18 mouse cellular contexts compared by ENCODE assay signal in genomic region chr1:135577793-135578192, GRCm38 (mm10). TPM values are rescaled to one million over a fixed set of nuclear protein-coding genes. Genes with fewer than 3 reads are reported as not detected.
DNase-seq lines count a peak whose midpoint lies in the region; ATAC-seq and TF ChIP-seq lines count a peak whose summit lies in the region.
"Had no signal": no experiment of that assay in that cellular context is flagged by ENCODE, and none has a peak within 500 bp of the region (broad histone marks: within the 10 kb centered on the region; RNA-seq: fewer than 3 reads in every experiment).

No protein-coding gene starts in this region.

- no peak for DNase-seq in heart, adult 18-20 months
- DNase-seq in lung, embryonic 14.5 days: peak; percentile 75
- DNase-seq in lung, postnatal 36 days: no peak
- no peak for DNase-seq in embryonic facial prominence, embryonic 10.5 days (ENCODE audit: low spot score)
- no peak for DNase-seq in limb, embryonic 10.5 days (ENCODE audit: low spot score)
- DNase-seq in right cerebral cortex, postnatal 25 days: no peak
- DNase-seq in liver, postnatal 0 days: no peak
- DNase-seq: cerebellum, adult 18-20 months; heart, adult 2 months; heart, postnatal 4 days; kidney, adult 2 months; left cerebral cortex, postnatal 4 days; right cerebral cortex, postnatal 4 days; thymus, postnatal 14 days had no signal

- 0 out of 2 replicates have a peak overlapping the region, but pooled peaks have one; percentile 22 for H3K4me2 ChIP-seq in heart, embryonic 12.5 days
- 0 out of 2 replicates have a peak overlapping the region, but pooled peaks have one; percentile 15 for H3K4me2 ChIP-seq in lung, embryonic 14.5 days
- H3K4me2 ChIP-seq in liver, postnatal 0 days (ENCODE audit: low read depth, low read length): no peak overlapping the region
- H3K4me2 ChIP-seq: neural tube, embryonic 12.5 days had no signal

- no peak overlapping the region for H3K9ac ChIP-seq in heart, embryonic 12.5 days
- H3K9ac ChIP-seq in lung, embryonic 14.5 days: no peak overlapping the region
- H3K9ac ChIP-seq in liver, postnatal 0 days (replicated peaks): no peak overlapping the region
- H3K9ac ChIP-seq: neural tube, embryonic 12.5 days had no signal

- H3K27ac ChIP-seq in heart, embryonic 12.5 days (ENCODE audit: poor library complexity, severe bottlenecking): peak overlapping the region; percentile 50
- peak overlapping the region; percentile 58; the same call in 1 of the 2 replicates for H3K27ac ChIP-seq in lung, embryonic 14.5 days (ENCODE audit: low read depth)
- H3K27ac ChIP-seq in embryonic facial prominence, embryonic 10.5 days (replicated peaks): peak overlapping the region; percentile 77
- peak overlapping the region; percentile 92 for H3K27ac ChIP-seq in limb, embryonic 10.5 days
- H3K27ac ChIP-seq in liver, postnatal 0 days (ENCODE audit: low read depth): no peak overlapping the region
- H3K27ac ChIP-seq: heart, adult 2 months; neural tube, embryonic 12.5 days had no signal

- WGBS in heart, embryonic 12.5 days: 49% methylated on average over 2 of the region's 2 CpGs
- WGBS in lung, embryonic 14.5 days: 32% methylated on average over 2 of the region's 2 CpGs
- 68% methylated on average over 2 of the region's 2 CpGs for WGBS in embryonic facial prominence, embryonic 10.5 days
- 70% methylated on average over 2 of the region's 2 CpGs for WGBS in limb, embryonic 10.5 days
- 74% methylated on average over 2 of the region's 2 CpGs for WGBS in liver, postnatal 0 days (ENCODE audit: insufficient replicate concordance)

- H3K9me3 ChIP-seq in heart, embryonic 12.5 days (replicated peaks): no peaks in the 10 kb centered on the region
- no peaks in the 10 kb centered on the region for H3K9me3 ChIP-seq in lung, embryonic 14.5 days (ENCODE audit: low read depth, low read length)
- no peaks in the 10 kb centered on the region for H3K9me3 ChIP-seq in embryonic facial prominence, embryonic 10.5 days
- no peaks in the 10 kb centered on the region for H3K9me3 ChIP-seq in limb, embryonic 10.5 days (replicated peaks)
- H3K9me3 ChIP-seq in liver, postnatal 0 days (ENCODE audit: low read length): no peaks in the 10 kb centered on the region
- H3K9me3 ChIP-seq: neural tube, embryonic 12.5 days had no signal

- ATAC-seq in heart, embryonic 12.5 days (ENCODE audit: insufficient number of reproducible peaks, low FRiP score): no peak
- peak; percentile 55; the same call in 1 of the 2 replicates for ATAC-seq in lung, embryonic 14.5 days (ENCODE audit: insufficient read depth)
- ATAC-seq in liver, postnatal 0 days: no peak
- ATAC-seq: midbrain, embryonic 16.5 days had no signal

- no peak overlapping the region for H3K4me3 ChIP-seq in heart, embryonic 12.5 days
- no peak overlapping the region for H3K4me3 ChIP-seq in lung, embryonic 14.5 days (ENCODE audit: low read depth, low read length)
- H3K4me3 ChIP-seq in embryonic facial prominence, embryonic 10.5 days: no peak overlapping the region
- H3K4me3 ChIP-seq in limb, embryonic 10.5 days: no peak overlapping the region
- no peak overlapping the region for H3K4me3 ChIP-seq in liver, postnatal 0 days (ENCODE audit: low read depth, low read length)
- H3K4me3 ChIP-seq: erythroblast, embryonic 14.5 days; heart, adult 2 months; neural tube, embryonic 12.5 days had no signal

- peaks cover 63% of the 10 kb centered on the region for H3K4me1 ChIP-seq in heart, embryonic 12.5 days (replicated peaks)
- peaks cover 32% of the 10 kb centered on the region for H3K4me1 ChIP-seq in lung, embryonic 14.5 days (ENCODE audit: insufficient read depth)
- peaks cover 100% of the 10 kb centered on the region for H3K4me1 ChIP-seq in embryonic facial prominence, embryonic 10.5 days
- H3K4me1 ChIP-seq in limb, embryonic 10.5 days: peaks cover 94% of the 10 kb centered on the region
- H3K4me1 ChIP-seq in liver, postnatal 0 days (ENCODE audit: insufficient read depth): no peaks in the 10 kb centered on the region

- TF ChIP-seq CTCF in lung, embryonic 14.5 days (IDR thresholded peaks at IDR 0.05; ENCODE audit: low read depth): no peak
- TF ChIP-seq CTCF in liver, postnatal 0 days (IDR thresholded peaks at IDR 0.05; ENCODE audit: low read depth): no peak

- H3K36me3 ChIP-seq in heart, embryonic 12.5 days: peaks cover 10% of the 10 kb centered on the region; the same call in 1 of the 2 replicates
- H3K36me3 ChIP-seq in lung, embryonic 14.5 days (ENCODE audit: insufficient read depth): peaks cover 3% of the 10 kb centered on the region; the same call in 1 of the 2 replicates
- H3K36me3 ChIP-seq in embryonic facial prominence, embryonic 10.5 days (replicated peaks): peaks cover 16% of the 10 kb centered on the region
- peaks cover 24% of the 10 kb centered on the region for H3K36me3 ChIP-seq in limb, embryonic 10.5 days
- H3K36me3 ChIP-seq in liver, postnatal 0 days (replicated peaks; ENCODE audit: insufficient read depth, low read length): no peaks in the 10 kb centered on the region
- H3K36me3 ChIP-seq: neural tube, embryonic 12.5 days had no signal

- TF ChIP-seq EP300 in liver, postnatal 0 days (IDR thresholded peaks at IDR 0.05; ENCODE audit: low read depth): no peak

- no peaks in the 10 kb centered on the region for H3K27me3 ChIP-seq in heart, embryonic 12.5 days (replicated peaks)
- H3K27me3 ChIP-seq in lung, embryonic 14.5 days (ENCODE audit: insufficient read depth, low read length): no peaks in the 10 kb centered on the region
- 0 out of 2 replicates have a peak, but pooled peaks cover 7% of the 10 kb centered on the region for H3K27me3 ChIP-seq in embryonic facial prominence, embryonic 10.5 days (replicated peaks; ENCODE audit: low read depth, poor library complexity, severe bottlenecking)
- H3K27me3 ChIP-seq in limb, embryonic 10.5 days (ENCODE audit: low read depth, poor library complexity, severe bottlenecking): no peaks in the 10 kb centered on the region
- no peaks in the 10 kb centered on the region for H3K27me3 ChIP-seq in liver, postnatal 0 days (ENCODE audit: insufficient read depth, low read length)
- H3K27me3 ChIP-seq: neural tube, embryonic 12.5 days had no signal

RNA-seq across cellular contexts. Expression of gene Nav1, which starts 29.3 kb away (rescaled TPM):
- 38.9 and 45.1 TPM in 2 replicates for polyA plus RNA-seq in heart, embryonic 12.5 days (2016; fragmentation: Nextera tagmentation; extraction: Ambion mirVana)
- 10 to 100 TPM; 16.3 to 16.7 TPM for total RNA-seq in heart, adult 18-20 months (2021)
- polyA plus RNA-seq in lung, embryonic 14.5 days (2014; fragmentation: Nextera tagmentation; extraction: Ambion mirVana): 19.6 and 21.7 TPM in 2 replicates
- polyA plus RNA-seq in embryonic facial prominence, embryonic 10.5 days (2016; fragmentation: Nextera tagmentation; extraction: Ambion mirVana): 24.1 and 27.6 TPM in 2 replicates
- 16.1 and 18.3 TPM in 2 replicates for polyA plus RNA-seq in limb, embryonic 10.5 days (2016; fragmentation: Nextera tagmentation; extraction: Ambion mirVana)
- 0.92 and 0.94 TPM in 2 replicates for polyA plus RNA-seq in liver, postnatal 0 days (2015; fragmentation: Nextera tagmentation; extraction: Ambion mirVana)
